15 mouse cellular contexts compared by ENCODE assay signal in the genomic region with DNA sequence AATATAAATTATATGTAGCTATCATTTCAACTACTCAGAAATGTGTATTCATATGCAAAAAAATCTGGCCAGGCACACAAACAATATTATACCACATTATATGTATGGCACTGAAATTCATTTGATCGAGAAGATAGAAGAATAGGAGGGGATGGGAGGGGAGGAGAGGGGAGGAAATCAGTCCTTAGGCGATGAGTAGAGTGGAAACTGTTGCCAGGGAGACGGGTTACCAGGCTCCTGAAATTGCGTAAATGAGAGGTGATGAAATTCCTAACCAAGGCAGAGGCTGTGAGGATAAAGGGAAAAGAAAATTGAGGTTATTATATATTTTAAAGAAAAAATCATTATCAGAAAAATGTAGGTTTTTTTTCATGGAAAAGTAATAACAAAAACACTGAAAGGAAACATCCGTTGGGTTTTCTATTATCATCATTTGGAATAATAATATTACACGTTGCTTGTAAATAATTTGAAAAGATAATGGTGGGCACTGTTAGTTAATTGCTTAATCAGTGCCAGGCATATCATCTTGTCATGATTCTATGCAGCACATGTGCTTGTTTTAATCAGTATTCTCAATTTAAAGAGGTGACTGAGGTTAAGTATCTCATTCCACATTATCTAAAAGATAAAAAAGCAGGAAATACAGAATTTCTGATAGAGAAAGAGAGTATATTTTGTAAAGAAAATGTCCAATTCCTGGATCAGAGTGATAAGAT. TPM values are rescaled to one million over a fixed set of nuclear protein-coding genes. Genes with fewer than 3 reads are reported as not detected.
DNase-seq lines count a peak whose midpoint lies in the region; ATAC-seq lines count a peak whose summit lies in the region.
"Had no signal": no experiment of that assay in that cellular context is flagged by ENCODE, and none has a peak within 500 bp of the region (broad histone marks: within the 10 kb centered on the region; RNA-seq: fewer than 3 reads in every experiment).

No protein-coding gene starts in this region.

- no peak overlapping the region for H3K4me2 ChIP-seq in forebrain, embryonic 16.5 days (ENCODE audit: low read length)
- H3K4me2 ChIP-seq in midbrain, embryonic 12.5 days (replicated peaks): no peak overlapping the region
- H3K4me2 ChIP-seq: intestine, embryonic 15.5 days; lung, embryonic 14.5 days had no signal

- no peaks in the 10 kb centered on the region for H3K36me3 ChIP-seq in forebrain, embryonic 16.5 days (ENCODE audit: control insufficient read depth, insufficient read depth)
- no peaks in the 10 kb centered on the region for H3K36me3 ChIP-seq in midbrain, embryonic 12.5 days
- H3K36me3 ChIP-seq: embryonic facial prominence, embryonic 10.5 days; intestine, embryonic 15.5 days had no signal

- H3K27ac ChIP-seq in forebrain, embryonic 16.5 days (ENCODE audit: low read length): no peak overlapping the region; the same call in 1 of the 2 replicates
- peak overlapping the region; percentile 42 for H3K27ac ChIP-seq in midbrain, embryonic 12.5 days (replicated peaks)
- H3K27ac ChIP-seq: embryonic facial prominence, embryonic 10.5 days; intestine, embryonic 15.5 days had no signal

- ATAC-seq in forebrain, embryonic 16.5 days: peak; percentile 79; the same call in 1 of the 2 replicates
- ATAC-seq in midbrain, embryonic 12.5 days (ENCODE audit: low FRiP score, low read depth): peak; percentile 75; the same call in 1 of the 2 replicates
- ATAC-seq: intestine, embryonic 15.5 days had no signal

- H3K27me3 ChIP-seq in forebrain, embryonic 16.5 days (replicated peaks; ENCODE audit: control insufficient read depth, insufficient read depth, low read length): no peaks in the 10 kb centered on the region
- no peaks in the 10 kb centered on the region for H3K27me3 ChIP-seq in midbrain, embryonic 12.5 days
- H3K27me3 ChIP-seq: intestine, embryonic 15.5 days had no signal

- H3K9ac ChIP-seq in forebrain, embryonic 16.5 days (replicated peaks; ENCODE audit: low read depth, low read length): no peak overlapping the region
- no peak overlapping the region for H3K9ac ChIP-seq in midbrain, embryonic 12.5 days (replicated peaks)
- H3K9ac ChIP-seq: intestine, embryonic 15.5 days; lung, embryonic 14.5 days had no signal

- H3K4me1 ChIP-seq in forebrain, embryonic 16.5 days (replicated peaks; ENCODE audit: control insufficient read depth, insufficient read depth, low read length): no peaks in the 10 kb centered on the region
- H3K4me1 ChIP-seq in midbrain, embryonic 12.5 days: 0 out of 2 replicates have a peak, but pooled peaks cover 2% of the 10 kb centered on the region
- H3K4me1 ChIP-seq: embryonic facial prominence, embryonic 10.5 days; intestine, embryonic 15.5 days had no signal

- DNase-seq in cerebellum, postnatal 10 days: peak; percentile 0 to 1
- DNase-seq in cerebellum, adult 11-12 months: no peak
- peak; percentile 31 for DNase-seq in MN1 (ENCODE audit: low spot score)
- DNase-seq in lung, postnatal 10 days: no peak
- no peak for DNase-seq in spleen, adult 18-20 months
- DNase-seq in Muller cell, postnatal 12 days (ENCODE audit: inconsistent ontology term): no peak
- DNase-seq: gastrocnemius, postnatal 36 days; kidney, postnatal 36 days; left cerebral cortex, postnatal 4 days; lung, embryonic 14.5 days; thymus, postnatal 14 days had no signal

- WGBS in forebrain, embryonic 16.5 days: 36% methylated on average over 6 of the region's 6 CpGs
- 40% methylated on average over 6 of the region's 6 CpGs for WGBS in midbrain, embryonic 12.5 days

- no peaks in the 10 kb centered on the region for H3K9me3 ChIP-seq in forebrain, embryonic 16.5 days (ENCODE audit: control insufficient read depth, low read length)
- no peaks in the 10 kb centered on the region for H3K9me3 ChIP-seq in midbrain, embryonic 12.5 days
- H3K9me3 ChIP-seq: embryonic facial prominence, embryonic 10.5 days; intestine, embryonic 15.5 days had no signal

- H3K4me3 ChIP-seq in forebrain, embryonic 16.5 days (replicated peaks; ENCODE audit: low read length): no peak overlapping the region
- no peak overlapping the region for H3K4me3 ChIP-seq in midbrain, embryonic 12.5 days
- H3K4me3 ChIP-seq: embryonic facial prominence, embryonic 10.5 days; intestine, embryonic 15.5 days had no signal

RNA-seq across cellular contexts. Expression of a gene that starts 39.3 kb away (rescaled TPM):
- 349 and 529 TPM in 2 replicates for polyA plus RNA-seq in forebrain, embryonic 16.5 days (2015; fragmentation: Nextera tagmentation; extraction: Ambion mirVana)
- 232 and 251 TPM in 2 replicates for polyA plus RNA-seq in midbrain, embryonic 12.5 days (2016; fragmentation: Nextera tagmentation; extraction: Ambion mirVana)

Comparison
In these comparisons a context has a peak if more than half of its experiments do, and no peak if none do; other contexts are left out.
1. DNase-seq: peak in cerebellum, postnatal 10 days (2 of 2) and MN1 (single experiment); none in cerebellum, adult 11-12 months (single experiment), lung, postnatal 10 days (single experiment), spleen, adult 18-20 months (0 of 2) and Muller cell, postnatal 12 days (single experiment).